Mouse (Mus musculus): ENCODE measurements around the gene Dclk1. TPM values are rescaled to one million over a fixed set of nuclear protein-coding genes. Genes with fewer than 3 reads are reported as not detected.

Gene Dclk1
- polyA plus RNA-seq, 1 experiment from 2014 or later: 31.3 TPM

- Histone ChIP-seq H3K36me3 (no peaks in the 10 kb centered on the region), H3K4me1 (no peaks in the 10 kb centered on the region), H3K27me3 (no peaks in the 10 kb centered on the region), H3K27ac (no peak overlapping the region), H3K9me3 (replicated peaks) (no peaks in the 10 kb centered on the region), H3K4me2 (peak overlapping the region; percentile 58), H3K4me3 (replicated peaks) (peak overlapping the region; percentile 33), H3K9ac (no peak overlapping the region)
- peak; percentile 79 for ATAC-seq (replicated peaks; ENCODE audit: low FRiP score)
- 9% methylated on average over 11 of the region's 11 CpGs for WGBS
These were observed 131.5 kb downstream of the Dclk1 start for GRCm38 (mm10) chr3:55373689-55374088.

GRCm38 (mm10) chr3:55378591-55378990 is 136.4 kb downstream of the Dclk1 start:
- no peaks in the 10 kb centered on the region for H3K36me3 ChIP-seq
- H3K4me2 ChIP-seq: no peak overlapping the region
- no peak overlapping the region for H3K27ac ChIP-seq
- 92% methylated on average over 6 of the region's 6 CpGs for WGBS
- no peaks in the 10 kb centered on the region for H3K9me3 ChIP-seq (replicated peaks)
- ATAC-seq (replicated peaks; ENCODE audit: low FRiP score): no peak
- H3K4me1 ChIP-seq: 0 out of 2 replicates have a peak, but pooled peaks cover 5% of the 10 kb centered on the region
- H3K9ac ChIP-seq: no peak overlapping the region
- no peaks in the 10 kb centered on the region for H3K27me3 ChIP-seq
- H3K4me3 ChIP-seq (replicated peaks): no peak overlapping the region

DNA sequence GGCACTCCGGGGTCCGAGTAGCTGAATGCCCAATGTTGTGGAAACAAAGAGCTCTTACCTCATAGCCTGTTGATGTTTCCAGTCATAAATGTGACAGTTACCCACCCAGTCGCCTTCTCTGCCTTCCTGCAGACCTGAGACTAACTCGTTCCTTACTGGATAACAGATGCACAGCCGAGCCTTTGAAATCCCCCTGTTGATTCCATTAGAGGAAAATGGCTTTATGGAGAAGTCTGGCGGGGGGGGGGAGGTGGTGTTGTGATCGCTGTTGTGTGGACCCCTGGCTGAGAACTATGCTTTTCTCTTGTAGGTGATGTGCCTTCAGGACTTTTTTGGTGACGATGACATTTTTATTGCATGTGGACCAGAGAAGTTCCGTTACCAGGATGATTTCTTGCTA is 138.3 kb downstream of the Dclk1 start:
- Histone ChIP-seq H3K9me3 (replicated peaks) (no peaks in the 10 kb centered on the region), H3K4me1 (0 out of 2 replicates have a peak, but pooled peaks cover 5% of the 10 kb centered on the region), H3K4me3 (replicated peaks) (no peak overlapping the region), H3K36me3 (no peaks in the 10 kb centered on the region), H3K4me2 (no peak overlapping the region), H3K27me3 (no peaks in the 10 kb centered on the region), H3K27ac (no peak overlapping the region), H3K9ac (no peak overlapping the region)
- 43% methylated on average over 9 of the region's 9 CpGs for WGBS
- ATAC-seq (replicated peaks; ENCODE audit: low FRiP score): no peak

DNA sequence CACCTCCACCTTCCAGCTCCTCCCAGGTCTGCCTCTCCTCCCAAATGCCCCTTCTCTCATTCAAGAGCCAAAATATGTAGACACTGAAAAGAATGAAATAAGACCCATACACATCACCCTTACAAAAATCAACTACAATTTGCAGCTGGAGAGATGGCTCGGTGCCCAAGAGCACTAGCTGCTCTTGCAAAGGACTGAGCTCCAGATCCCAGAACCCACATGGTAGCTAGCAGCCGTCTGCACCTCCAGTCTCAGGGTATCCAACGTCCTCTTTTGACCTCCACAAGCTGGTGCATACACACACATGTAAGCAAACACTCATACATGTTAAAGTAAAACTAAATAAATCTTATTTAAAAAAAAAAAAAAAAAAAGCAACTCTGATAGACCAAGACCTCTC is 150.4 kb downstream of the Dclk1 start:
- 54% methylated on average over 3 of the region's 3 CpGs for WGBS
- no peak overlapping the region for H3K9ac ChIP-seq
- ATAC-seq (replicated peaks; ENCODE audit: low FRiP score): no peak
- H3K9me3 ChIP-seq (replicated peaks): no peaks in the 10 kb centered on the region
- no peaks in the 10 kb centered on the region for H3K27me3 ChIP-seq
- no peaks in the 10 kb centered on the region for H3K36me3 ChIP-seq
- no peak overlapping the region for H3K27ac ChIP-seq
- H3K4me1 ChIP-seq: 0 out of 2 replicates have a peak, but pooled peaks cover 4% of the 10 kb centered on the region
- no peak overlapping the region for H3K4me2 ChIP-seq
- H3K4me3 ChIP-seq (replicated peaks): no peak overlapping the region

GRCm38 (mm10) chr3:55393549-55393948 is 151.4 kb downstream of the Dclk1 start:
- ATAC-seq (replicated peaks; ENCODE audit: low FRiP score): no peak
- WGBS: 84% methylated on average over 3 of the region's 3 CpGs

DNA sequence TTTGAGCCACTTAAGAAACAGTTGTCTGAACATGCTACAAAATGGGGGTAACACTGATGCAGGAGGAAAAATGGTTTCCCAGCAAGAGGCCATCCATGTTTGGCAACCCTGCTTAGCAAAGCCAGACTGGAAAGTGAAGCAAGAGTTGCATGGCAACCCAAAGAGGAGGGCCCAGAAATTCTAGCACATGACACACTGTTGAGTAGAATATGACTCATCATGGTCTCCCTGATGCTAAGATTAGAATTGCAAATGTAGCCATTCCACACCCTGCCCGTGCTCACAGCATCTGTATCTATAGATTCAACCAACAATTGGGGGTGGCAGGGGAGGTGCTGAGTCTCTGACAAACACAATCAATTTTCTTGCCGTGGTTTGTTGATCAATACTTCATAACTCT is 154.6 kb downstream of the Dclk1 start:
- Histone ChIP-seq H3K4me1 (0 out of 2 replicates have a peak, but pooled peaks cover 4% of the 10 kb centered on the region), H3K27me3 (no peaks in the 10 kb centered on the region), H3K9me3 (replicated peaks) (no peaks in the 10 kb centered on the region), H3K9ac (no peak overlapping the region), H3K27ac (no peak overlapping the region), H3K36me3 (no peaks in the 10 kb centered on the region), H3K4me3 (replicated peaks) (no peak overlapping the region), H3K4me2 (no peak overlapping the region)
- WGBS: 86% methylated on average over 2 of the region's 2 CpGs
- no peak for ATAC-seq (replicated peaks; ENCODE audit: low FRiP score)

More at GRCm38 (mm10) chr3:55393549-55393948, 151.4 kb downstream of the Dclk1 start:
- H3K9ac ChIP-seq: no peak overlapping the region
- H3K27ac ChIP-seq: no peak overlapping the region
- 0 out of 2 replicates have a peak, but pooled peaks cover 4% of the 10 kb centered on the region for H3K4me1 ChIP-seq
- H3K4me2 ChIP-seq: no peak overlapping the region
- no peaks in the 10 kb centered on the region for H3K27me3 ChIP-seq
- H3K9me3 ChIP-seq (replicated peaks): no peaks in the 10 kb centered on the region
- no peaks in the 10 kb centered on the region for H3K36me3 ChIP-seq
- H3K4me3 ChIP-seq (replicated peaks): no peak overlapping the region

DNA sequence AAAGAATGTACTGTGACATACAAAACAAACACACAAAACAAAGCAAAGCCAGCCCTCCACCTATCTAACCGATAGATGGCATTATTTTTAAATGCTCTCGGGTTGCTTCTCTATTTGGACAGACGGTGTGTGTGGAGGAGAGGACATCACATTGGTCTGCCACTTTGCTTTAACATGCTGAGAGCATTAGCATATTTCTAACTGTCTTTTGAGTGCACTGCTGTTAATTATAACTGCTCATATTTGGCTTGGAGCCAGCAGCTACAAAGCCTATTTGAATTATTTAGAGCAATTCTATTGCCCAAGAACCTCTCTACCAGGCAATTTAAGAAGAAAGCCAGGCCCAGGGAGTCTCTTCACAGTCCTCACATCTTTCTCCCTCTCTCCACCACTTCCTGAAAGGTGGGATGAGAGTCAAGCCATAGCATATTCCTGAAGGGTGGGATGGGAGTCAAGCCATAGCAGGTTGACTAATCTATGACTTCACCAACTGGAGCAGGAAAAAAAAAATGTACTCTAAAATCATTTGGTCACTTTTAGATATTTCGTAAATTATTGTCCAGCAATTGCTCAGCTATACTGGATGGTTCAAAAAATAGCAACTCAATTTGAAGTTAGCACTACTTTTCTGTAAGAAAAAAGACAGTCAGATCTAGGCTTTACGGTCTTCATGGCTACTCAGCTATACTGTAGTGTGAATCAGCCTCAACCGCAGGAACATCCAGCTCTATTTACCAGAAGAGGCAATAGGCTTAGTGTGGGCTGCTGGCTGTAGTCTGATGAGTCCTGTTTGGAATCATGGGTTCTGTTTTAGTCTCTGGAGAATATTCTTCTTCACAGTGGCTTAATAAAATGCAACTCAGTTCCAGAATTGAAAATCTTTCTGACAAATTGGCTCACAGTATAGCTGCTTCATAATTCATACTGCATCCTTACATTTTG is 155.9 kb downstream of the Dclk1 start:
- 69% methylated on average over 6 of the region's 6 CpGs for WGBS

DNA sequence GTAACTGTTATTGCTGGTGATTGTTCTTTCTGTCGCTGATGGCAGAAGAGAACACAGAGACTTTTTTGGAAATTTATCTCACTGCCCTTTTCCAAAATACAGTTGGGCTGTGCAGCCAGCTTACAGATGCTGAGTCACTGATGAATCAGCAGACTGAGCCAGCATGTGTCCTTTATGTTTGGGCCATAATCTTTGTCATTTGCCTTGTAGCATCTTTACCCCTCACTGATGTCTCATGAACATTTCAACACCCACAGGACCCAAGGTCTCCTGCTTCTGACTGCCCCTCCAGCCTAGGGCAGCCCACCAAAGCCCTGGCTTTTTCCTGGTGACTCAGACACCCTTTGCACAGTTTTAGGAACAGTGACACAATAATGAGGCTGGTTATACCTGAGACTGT is 159.1 kb downstream of the Dclk1 start:
- no peak overlapping the region for H3K27ac ChIP-seq
- 79% methylated on average over 1 of the region's 1 CpGs for WGBS
- no peaks in the 10 kb centered on the region for H3K27me3 ChIP-seq
- no peaks in the 10 kb centered on the region for H3K36me3 ChIP-seq
- 0 out of 2 replicates have a peak, but pooled peaks cover 4% of the 10 kb centered on the region for H3K4me1 ChIP-seq
- H3K9me3 ChIP-seq (replicated peaks): no peaks in the 10 kb centered on the region
- no peak overlapping the region for H3K4me3 ChIP-seq (replicated peaks)
- no peak overlapping the region for H3K4me2 ChIP-seq
- no peak overlapping the region for H3K9ac ChIP-seq
- ATAC-seq (replicated peaks; ENCODE audit: low FRiP score): no peak

More for the DNA sequence above, 155.9 kb downstream of the Dclk1 start:
- no peak for ATAC-seq (replicated peaks; ENCODE audit: low FRiP score)
- no peak overlapping the region for H3K4me2 ChIP-seq
- no peak overlapping the region for H3K27ac ChIP-seq
- no peaks in the 10 kb centered on the region for H3K36me3 ChIP-seq
- no peaks in the 10 kb centered on the region for H3K27me3 ChIP-seq
- no peak overlapping the region for H3K4me3 ChIP-seq (replicated peaks)
- H3K9ac ChIP-seq: no peak overlapping the region
- H3K9me3 ChIP-seq (replicated peaks): no peaks in the 10 kb centered on the region
- 0 out of 2 replicates have a peak, but pooled peaks cover 4% of the 10 kb centered on the region for H3K4me1 ChIP-seq

DNA sequence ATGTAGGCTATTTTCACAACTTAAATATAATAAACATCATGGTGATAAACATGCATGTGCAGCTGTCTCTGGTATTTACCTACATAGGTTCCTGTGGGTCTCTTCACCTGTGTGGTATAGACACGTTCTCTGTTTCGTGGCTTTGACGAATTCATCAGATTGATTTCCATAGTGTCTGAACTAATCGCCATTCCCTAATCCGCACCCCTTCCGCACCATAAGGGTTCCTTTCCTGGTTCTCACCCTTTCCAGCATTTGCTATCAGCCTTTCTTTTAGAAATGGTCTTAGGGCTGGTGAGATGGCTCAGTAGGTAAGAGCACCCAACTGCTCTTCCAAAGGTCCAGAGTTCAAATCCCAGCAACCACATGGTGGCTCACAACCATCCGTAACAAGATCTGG is 162.6 kb downstream of the Dclk1 start:
- 97% methylated on average over 7 of the region's 7 CpGs for WGBS
- no peak overlapping the region for H3K27ac ChIP-seq
- no peaks in the 10 kb centered on the region for H3K9me3 ChIP-seq (replicated peaks)
- H3K4me3 ChIP-seq (replicated peaks): no peak overlapping the region
- no peak overlapping the region for H3K4me2 ChIP-seq
- no peak for ATAC-seq (replicated peaks; ENCODE audit: low FRiP score)
- no peaks in the 10 kb centered on the region for H3K27me3 ChIP-seq
- no peaks in the 10 kb centered on the region for H3K4me1 ChIP-seq
- H3K9ac ChIP-seq: no peak overlapping the region
- H3K36me3 ChIP-seq: no peaks in the 10 kb centered on the region

GRCm38 (mm10) chr3:55406616-55407015 is 164.5 kb downstream of the Dclk1 start:
- H3K9ac ChIP-seq: no peak overlapping the region
- no peak overlapping the region for H3K4me2 ChIP-seq
- no peaks in the 10 kb centered on the region for H3K27me3 ChIP-seq
- H3K9me3 ChIP-seq (replicated peaks): no peaks in the 10 kb centered on the region
- H3K4me3 ChIP-seq (replicated peaks): no peak overlapping the region
- WGBS: 79% methylated on average over 7 of the region's 7 CpGs
- no peak overlapping the region for H3K27ac ChIP-seq
- no peaks in the 10 kb centered on the region for H3K36me3 ChIP-seq
- ATAC-seq (replicated peaks; ENCODE audit: low FRiP score): no peak
- H3K4me1 ChIP-seq: no peaks in the 10 kb centered on the region

DNA sequence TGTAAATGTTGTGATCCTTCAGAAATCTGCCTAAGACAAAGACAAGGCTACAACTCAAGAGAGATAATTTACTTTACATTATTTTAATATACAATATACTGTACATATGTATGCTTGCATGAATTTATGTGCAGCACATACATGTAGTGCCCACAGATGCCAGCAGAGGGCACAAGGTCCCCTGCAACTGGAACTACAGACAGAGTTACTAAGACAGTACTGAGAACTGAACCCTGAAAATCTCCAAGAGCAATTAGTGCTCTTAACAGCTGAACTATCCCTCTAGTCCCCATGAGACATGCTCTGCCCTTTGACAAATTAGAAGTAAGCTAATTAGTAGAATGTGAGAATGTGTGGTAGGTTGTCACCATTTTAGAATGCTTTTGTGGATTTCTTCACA is 169.4 kb downstream of the Dclk1 start:
- Histone ChIP-seq H3K9ac (no peak overlapping the region), H3K4me2 (no peak overlapping the region), H3K9me3 (replicated peaks) (no peaks in the 10 kb centered on the region), H3K4me1 (peaks cover 5% of the 10 kb centered on the region), H3K4me3 (replicated peaks) (no peak overlapping the region), H3K36me3 (no peaks in the 10 kb centered on the region), H3K27me3 (no peaks in the 10 kb centered on the region), H3K27ac (no peak overlapping the region)
- no peak for ATAC-seq (replicated peaks; ENCODE audit: low FRiP score)

- Histone ChIP-seq H3K4me1 (peaks cover 12% of the 10 kb centered on the region), H3K9ac (no peak overlapping the region), H3K36me3 (no peaks in the 10 kb centered on the region), H3K4me2 (peak overlapping the region; percentile 45), H3K9me3 (replicated peaks) (no peaks in the 10 kb centered on the region), H3K27ac (no peak overlapping the region), H3K27me3 (no peaks in the 10 kb centered on the region), H3K4me3 (replicated peaks) (no peak overlapping the region)
- no peak for ATAC-seq (replicated peaks; ENCODE audit: low FRiP score)
- 20% methylated on average over 14 of the region's 14 CpGs for WGBS
These were observed 173.4 kb downstream of the Dclk1 start for GRCm38 (mm10) chr3:55415527-55415950.
